Mouse (Mus musculus): ENCODE results near the gene Lsm2.

- TF ChIP-seq CTCF (conservative IDR thresholded peaks at IDR 0.05; ENCODE audit: insufficient read depth, insufficient read length, low read depth, low read length) (no peak), POLR2A (IDR thresholded peaks at IDR 0.05; ENCODE audit: low read depth, low read length) (no peak)
Observed at GRCm38 (mm10) chr17:35004075-35004717, 22.5 kb downstream of the Lsm2 start.

All from kidney, adult 2 months (tissue).